Mouse (Mus musculus): ENCODE data around the gene Fuk.

DNA sequence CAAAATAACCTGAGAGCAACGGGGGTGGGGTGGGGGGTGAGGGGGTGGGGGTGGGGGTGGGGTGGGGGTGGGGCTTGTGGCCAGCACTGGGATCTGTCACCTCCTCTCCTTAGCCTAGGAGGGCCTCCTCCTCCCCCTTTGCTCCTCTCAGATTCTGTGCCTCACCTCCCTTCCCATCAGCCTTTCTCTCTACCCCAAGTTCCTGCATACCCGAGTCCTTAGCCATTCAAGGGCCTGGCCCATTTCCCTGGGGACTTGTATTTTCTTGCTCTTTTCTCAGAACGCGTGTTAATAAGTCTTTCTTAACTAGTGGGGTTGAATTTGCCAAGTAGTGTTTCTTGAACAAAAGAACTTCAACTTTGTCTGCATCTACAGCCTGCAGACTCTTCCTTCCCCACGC is 24.4 kb upstream of the Fuk start:
- TF ChIP-seq CTCF (IDR thresholded peaks at IDR 0.05) = no peak
- TF ChIP-seq EP300 (IDR thresholded peaks at IDR 0.05) = no peak

Data from lung, postnatal 0 days (tissue).